Mouse (Mus musculus) ES-E14 (cell line): Measurements from ENCODE around the gene Adgrl3.

Experiments
- MAFK ChIP-seq: IDR thresholded peaks from 2 replicates; pipeline ENCODE4 v1.6.1; 2014; ENCODE audit warnings: mild to moderate bottlenecking, low read depth, low read length, inconsistent platforms; ENCODE audit not compliant: insufficient read depth
- ZC3H11A ChIP-seq: IDR thresholded peaks from 2 replicates; pipeline ENCODE4 v1.6.1; 2012; ENCODE audit warnings: low read depth, mild to moderate bottlenecking, inconsistent platforms, low read length, borderline replicate concordance
- ZNF384 ChIP-seq: IDR thresholded peaks from 2 replicates; pipeline ENCODE4 v1.6.1; 2012; ENCODE audit warnings: low read depth, low read length, inconsistent platforms

DNA sequence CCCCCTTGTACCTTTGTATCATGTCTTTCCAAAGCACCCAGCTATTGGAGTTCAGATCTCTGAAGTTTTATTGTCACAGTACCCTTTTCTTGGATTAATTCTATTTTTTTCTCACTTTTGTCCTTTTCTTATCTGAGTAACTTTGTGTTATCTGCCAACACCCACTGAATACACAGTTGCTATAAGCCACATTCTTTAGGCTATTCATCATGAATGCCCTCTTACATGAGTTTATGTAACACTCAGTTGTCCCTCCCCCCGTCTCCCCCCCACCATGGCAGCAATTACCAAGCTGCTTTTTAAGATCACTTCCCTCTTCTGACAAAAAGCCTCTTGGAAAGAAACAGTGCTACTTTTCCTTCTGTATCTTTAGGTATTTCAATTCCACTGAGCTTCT lies 655.0 kb downstream of the Adgrl3 start:
- TF ChIP-seq ZC3H11A (no peak), MAFK (no peak), ZNF384 (no peak)
